ENCODE assay signal across 23 mouse cellular contexts in the genomic region with DNA sequence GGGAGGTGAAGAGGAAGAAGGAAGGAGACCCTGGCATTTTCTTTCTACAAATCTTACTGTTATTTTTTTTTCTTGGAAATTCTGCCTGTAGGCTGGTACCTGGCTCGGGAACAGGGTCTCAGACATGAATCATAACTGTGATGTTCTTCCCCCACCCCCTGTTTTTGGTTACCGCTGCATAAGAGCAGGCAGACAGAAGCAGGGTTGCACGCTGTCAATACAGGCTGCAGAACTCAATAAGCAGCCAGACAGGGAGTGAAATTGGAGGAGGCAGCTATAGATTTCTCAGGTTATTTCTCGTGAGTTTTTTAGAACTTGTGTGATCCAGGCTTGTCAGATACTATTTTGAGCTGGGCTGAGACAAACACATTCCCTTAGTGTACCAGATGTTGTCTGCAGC.
DNase-seq lines count a peak whose midpoint lies in the region; ATAC-seq and TF ChIP-seq lines count a peak whose summit lies in the region.
"Had no signal": no experiment of that assay in that cellular context is flagged by ENCODE, and none has a peak within 500 bp of the region (broad histone marks: within the 10 kb centered on the region; RNA-seq: fewer than 3 reads in every experiment).

No protein-coding gene starts in this region.

- ATAC-seq in heart, embryonic 12.5 days (ENCODE audit: insufficient number of reproducible peaks, low FRiP score), result no peak
- ATAC-seq: intestine, embryonic 16.5 days had no signal

- H3K4me2 ChIP-seq in heart, embryonic 12.5 days, result peak overlapping the region; percentile 45
- H3K4me2 ChIP-seq: embryonic facial prominence, embryonic 15.5 days; kidney, embryonic 15.5 days; liver, embryonic 11.5 days; neural tube, embryonic 12.5 days had no signal

- TF ChIP-seq CTCF in layer of hippocampus, adult 2 months (conservative IDR thresholded peaks at IDR 0.05), result no peak
- TF ChIP-seq CTCF in brain, embryonic 14.5 days (IDR thresholded peaks at IDR 0.05; ENCODE audit: borderline replicate concordance, extremely low read depth, insufficient read depth, insufficient read length), result no peak

- no peaks in the 10 kb centered on the region for H3K36me3 ChIP-seq in heart, embryonic 12.5 days
- H3K36me3 ChIP-seq: embryonic facial prominence, embryonic 15.5 days; forebrain, embryonic 10.5 days; kidney, embryonic 15.5 days; limb, embryonic 10.5 days; midbrain, embryonic 10.5 days; neural tube, embryonic 12.5 days had no signal

- no peaks in the 10 kb centered on the region for H3K9me3 ChIP-seq in heart, embryonic 12.5 days (replicated peaks)
- H3K9me3 ChIP-seq: embryonic facial prominence, embryonic 15.5 days; forebrain, embryonic 10.5 days; kidney, embryonic 15.5 days; limb, embryonic 10.5 days; midbrain, embryonic 10.5 days; neural tube, embryonic 12.5 days had no signal

- H3K4me3 ChIP-seq in heart, embryonic 12.5 days, result no peak overlapping the region
- peak overlapping the region; percentile 51 for H3K4me3 ChIP-seq in layer of hippocampus, adult 2 months
- H3K4me3 ChIP-seq: embryonic facial prominence, embryonic 15.5 days; forebrain, embryonic 10.5 days; kidney, embryonic 15.5 days; limb, embryonic 10.5 days; midbrain, embryonic 10.5 days; neural tube, embryonic 12.5 days had no signal

- H3K4me1 ChIP-seq in heart, embryonic 12.5 days (replicated peaks), result 0 out of 2 replicates have a peak, but pooled peaks cover 3% of the 10 kb centered on the region
- H3K4me1 ChIP-seq: embryonic facial prominence, embryonic 15.5 days; forebrain, embryonic 10.5 days; kidney, embryonic 15.5 days; limb, embryonic 10.5 days; midbrain, embryonic 10.5 days; neural tube, embryonic 12.5 days had no signal

- no peak for DNase-seq in heart, adult 9 months (ENCODE audit: low spot score in 2 of 2)
- peak in 1 of 2 experiments; percentile 11 for DNase-seq in layer of hippocampus, adult 2 months (ENCODE audit: low spot score in 2 of 2)
- DNase-seq in layer of hippocampus, postnatal 25 days (ENCODE audit: extremely low spot score in 1 of 2, low spot score in 1 of 2), result no peak
- peak; percentile 7 for DNase-seq in brain, embryonic 14.5 days (ENCODE audit: low read depth)
- DNase-seq in right cerebral cortex, postnatal 25 days, result peak; percentile 55
- DNase-seq in embryo, embryonic 10 days (ENCODE audit: low spot score), result no peak
- DNase-seq: adrenal gland, postnatal 25 days; B cell, adult 2 months; cerebellum, adult 9-11 months; embryo, embryonic 11 days; heart, postnatal 36 days; lung, adult 2 months; lung, postnatal 4 days; thymus, postnatal 4 days had no signal

- H3K9ac ChIP-seq in heart, embryonic 12.5 days, result no peak overlapping the region
- H3K9ac ChIP-seq: embryonic facial prominence, embryonic 15.5 days; kidney, embryonic 15.5 days; neural tube, embryonic 12.5 days had no signal

- 51% methylated on average over 4 of the region's 4 CpGs for WGBS in heart, embryonic 12.5 days

- no peak for TF ChIP-seq POLR2A in brain, embryonic 14.5 days (IDR thresholded peaks at IDR 0.05; ENCODE audit: borderline replicate concordance, extremely low read depth, insufficient read depth, insufficient read length, poor library complexity, severe bottlenecking)

- H3K27me3 ChIP-seq in heart, embryonic 12.5 days (replicated peaks), result no peaks in the 10 kb centered on the region
- H3K27me3 ChIP-seq: embryonic facial prominence, embryonic 15.5 days; kidney, embryonic 15.5 days; neural tube, embryonic 12.5 days had no signal

- H3K27ac ChIP-seq in heart, embryonic 12.5 days (ENCODE audit: poor library complexity, severe bottlenecking), result no peak overlapping the region
- H3K27ac ChIP-seq in layer of hippocampus, adult 2 months, result peak overlapping the region; percentile 89
- H3K27ac ChIP-seq: embryonic facial prominence, embryonic 15.5 days; forebrain, embryonic 10.5 days; kidney, embryonic 15.5 days; limb, embryonic 10.5 days; midbrain, embryonic 10.5 days; neural tube, embryonic 12.5 days had no signal

Comparison
In these comparisons a context has a peak if more than half of its experiments do, and no peak if none do; other contexts are left out.
1. DNase-seq: peak in brain, embryonic 14.5 days (single experiment) and right cerebral cortex, postnatal 25 days (single experiment); none in heart, adult 9 months (0 of 2), layer of hippocampus, postnatal 25 days (0 of 2) and embryo, embryonic 10 days (single experiment).